Mouse (Mus musculus) ES-E14 (cell line): Measurements from ENCODE around the gene Ppp1r26.

ENCODE experiments used
- CHD2 ChIP-seq: IDR thresholded peaks from 2 replicates; pipeline ENCODE4 v1.6.1; 2014; ENCODE audit warnings: mild to moderate bottlenecking, low read depth, low read length, inconsistent platforms
- HCFC1 ChIP-seq: IDR thresholded peaks from 2 replicates; pipeline ENCODE4 v1.6.1; 2012; ENCODE audit warnings: low read length, inconsistent platforms, borderline replicate concordance; ENCODE audit not compliant: insufficient read depth

GRCm38 (mm10) chr2:28430846-28431245, 15.8 kb upstream of the Ppp1r26 start:
- TF ChIP-seq CHD2 = no peak
- no peak for TF ChIP-seq HCFC1
